ENCODE assay signal across 17 mouse cellular contexts in the genomic region with DNA sequence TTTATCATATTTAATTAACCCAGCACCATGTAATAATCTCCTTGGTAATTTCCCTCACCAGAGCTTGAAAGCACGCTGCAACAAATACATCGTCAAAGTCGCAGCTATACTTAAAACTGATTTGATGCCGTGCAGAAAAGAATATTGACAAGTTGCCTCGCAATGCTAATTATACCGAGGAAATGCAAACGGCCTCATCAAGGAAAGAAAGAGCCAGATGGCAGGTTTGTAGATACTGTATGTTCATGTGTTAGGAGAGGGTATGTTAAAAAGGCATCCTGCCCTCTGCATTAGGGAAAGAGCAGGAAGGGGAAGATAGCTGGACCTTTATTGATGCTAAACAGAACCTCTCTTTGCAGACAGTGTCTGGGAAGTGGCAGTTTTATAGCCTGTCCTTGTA.
"Had no signal": no experiment of that assay in that cellular context is flagged by ENCODE, and none has a peak within 500 bp of the region (broad histone marks: within the 10 kb centered on the region; RNA-seq: fewer than 3 reads in every experiment).

No protein-coding gene starts in this region.

- H3K4me3 ChIP-seq: layer of hippocampus, adult 2 months; left cerebral cortex, adult 2 months; liver, embryonic 13.5 days; neural tube, embryonic 12.5 days; stomach, embryonic 15.5 days had no signal

- H3K9me3 ChIP-seq: liver, embryonic 13.5 days; neural tube, embryonic 12.5 days; stomach, embryonic 15.5 days had no signal

- H3K27ac ChIP-seq: kidney, postnatal 0 days; layer of hippocampus, adult 2 months; left cerebral cortex, adult 2 months; liver, embryonic 13.5 days; neural tube, embryonic 12.5 days; stomach, embryonic 15.5 days had no signal

- H3K4me2 ChIP-seq: liver, embryonic 13.5 days; midbrain, embryonic 11.5 days; neural tube, embryonic 12.5 days; stomach, embryonic 15.5 days had no signal

- H3K36me3 ChIP-seq: liver, embryonic 13.5 days; neural tube, embryonic 12.5 days; stomach, embryonic 15.5 days had no signal

- H3K4me1 ChIP-seq: liver, embryonic 13.5 days; neural tube, embryonic 12.5 days; stomach, embryonic 15.5 days had no signal

- H3K27me3 ChIP-seq: liver, embryonic 13.5 days; neural tube, embryonic 12.5 days; stomach, embryonic 15.5 days had no signal

- H3K9ac ChIP-seq: liver, embryonic 13.5 days; neural tube, embryonic 12.5 days; stomach, embryonic 15.5 days had no signal

- DNase-seq: kidney, postnatal 25 days; layer of hippocampus, adult 9-11 months; liver, embryonic 13.5 days; lung, adult 2 months; lung, postnatal 14 days; lung, postnatal 4 days; midbrain, embryonic 14.5 days; retina, postnatal 1 day; right cerebral cortex, postnatal 25 days; spleen, adult 18-20 months; thymus, postnatal 25 days had no signal
